Mouse (Mus musculus) liver, postnatal 0 days (tissue): ENCODE measurements around the gene Tiam1.

Experiments used
- CTCF ChIP-seq: sonication (generic); IDR thresholded peaks from 2 replicates; pipeline ENCODE4 v1.5.1; 2016; ENCODE audit warnings: antibody characterized with exemption, low read depth
- EP300 ChIP-seq: IDR thresholded peaks from 2 replicates; pipeline ENCODE4 v1.6.1; 2016; ENCODE audit warnings: antibody characterized with exemption, low read depth, mild to moderate bottlenecking

GRCm38 (mm10) chr16:89895283-89895682 is 248.3 kb downstream of the Tiam1 start:
- no peak for TF ChIP-seq CTCF
- TF ChIP-seq EP300 = no peak
